In genomic region chr11:11656388-11656787, GRCm38 (mm10) we compare ENCODE assay signal across 22 mouse cellular contexts. TPM values are rescaled to one million over a fixed set of nuclear protein-coding genes. Genes with fewer than 3 reads are reported as not detected.
DNase-seq lines count a peak whose midpoint lies in the region; ATAC-seq lines count a peak whose summit lies in the region.
"Had no signal": no experiment of that assay in that cellular context is flagged by ENCODE, and none has a peak within 500 bp of the region (broad histone marks: within the 10 kb centered on the region; RNA-seq: fewer than 3 reads in every experiment).

No protein-coding gene starts in this region.

- H3K4me3 ChIP-seq in midbrain, embryonic 16.5 days (ENCODE audit: low read depth, low read length) = no peak overlapping the region
- H3K4me3 ChIP-seq: embryonic facial prominence, embryonic 13.5 days; heart, embryonic 13.5 days; limb, embryonic 13.5 days; midbrain, embryonic 10.5 days had no signal

- peak; percentile 51 for DNase-seq in thymus, postnatal 14 days
- no peak for DNase-seq in thymus, postnatal 0 days (ENCODE audit: low spot score)
- DNase-seq in MEL-GATA-1-ER (ENCODE audit: extremely low read depth, low read depth) = peak; percentile 11
- no peak for DNase-seq in heart, adult 9 months (ENCODE audit: low spot score in 2 of 2)
- DNase-seq in gastrocnemius, postnatal 4 days (ENCODE audit: low spot score in 2 of 2) = no peak
- DNase-seq: adrenal gland, adult 2 months; cerebellum, adult 2 months; gastrocnemius, postnatal 25 days; heart, postnatal 4 days; kidney, adult 9 months; right cerebral cortex, adult 18-20 months had no signal

- no peaks in the 10 kb centered on the region for H3K4me1 ChIP-seq in midbrain, embryonic 16.5 days (ENCODE audit: control insufficient read depth, insufficient read depth, low read length)
- H3K4me1 ChIP-seq: embryonic facial prominence, embryonic 13.5 days; heart, embryonic 13.5 days; midbrain, embryonic 10.5 days had no signal

- WGBS in midbrain, embryonic 16.5 days = 83% methylated on average over 3 of the region's 3 CpGs

- 0 out of 2 replicates have a peak, but pooled peaks have one; percentile 9 for ATAC-seq in megakaryocyte progenitor cell, adult 5-6 weeks (replicated peaks; ENCODE audit: poor library complexity)
- no peak for ATAC-seq in midbrain, embryonic 16.5 days
- ATAC-seq: hindbrain, postnatal 0 days had no signal

- no peak overlapping the region for H3K4me2 ChIP-seq in midbrain, embryonic 16.5 days (ENCODE audit: low read length)
- H3K4me2 ChIP-seq: embryonic facial prominence, embryonic 13.5 days; heart, embryonic 13.5 days; limb, embryonic 13.5 days had no signal

- no peaks in the 10 kb centered on the region for H3K36me3 ChIP-seq in midbrain, embryonic 16.5 days (ENCODE audit: control insufficient read depth, insufficient read depth, low read length)
- H3K36me3 ChIP-seq: embryonic facial prominence, embryonic 13.5 days; heart, embryonic 13.5 days; limb, embryonic 13.5 days; midbrain, embryonic 10.5 days had no signal

- no peak overlapping the region for H3K27ac ChIP-seq in midbrain, embryonic 16.5 days (ENCODE audit: low read length)
- H3K27ac ChIP-seq: embryonic facial prominence, embryonic 13.5 days; heart, embryonic 13.5 days; hindbrain, postnatal 0 days; limb, embryonic 13.5 days; midbrain, embryonic 10.5 days had no signal

- no peaks in the 10 kb centered on the region for H3K27me3 ChIP-seq in midbrain, embryonic 16.5 days (ENCODE audit: control insufficient read depth, insufficient read depth, low read depth, low read length)
- H3K27me3 ChIP-seq: embryonic facial prominence, embryonic 13.5 days; heart, embryonic 13.5 days; limb, embryonic 13.5 days had no signal

- no peaks in the 10 kb centered on the region for H3K9me3 ChIP-seq in midbrain, embryonic 16.5 days (replicated peaks; ENCODE audit: control insufficient read depth, low read length, poor library complexity, severe bottlenecking)
- H3K9me3 ChIP-seq: embryonic facial prominence, embryonic 13.5 days; heart, embryonic 13.5 days; limb, embryonic 13.5 days; midbrain, embryonic 10.5 days had no signal

- H3K9ac ChIP-seq in midbrain, embryonic 16.5 days (ENCODE audit: low read depth, low read length) = no peak overlapping the region
- H3K9ac ChIP-seq: embryonic facial prominence, embryonic 13.5 days; heart, embryonic 13.5 days; limb, embryonic 13.5 days had no signal

RNA-seq across cellular contexts. Expression of gene Ikzf1, which starts 28.4 kb away (rescaled TPM):
- polyA plus RNA-seq in thymus, postnatal 0 days (2015; fragmentation: Nextera tagmentation; extraction: Ambion mirVana) = 91.7 and 100 TPM in 2 replicates
- total RNA-seq in megakaryocyte progenitor cell, adult 5-6 weeks (2015) = 155 and 160 TPM in 2 replicates
- 58.3 and 84.0 TPM in 2 replicates for total RNA-seq in megakaryocyte progenitor cell, adult 5-6 weeks (2017)
- 1 to 10 TPM; 3.8 to 4.2 TPM for total RNA-seq in gastrocnemius, postnatal 4 days (2021)
- polyA plus RNA-seq in midbrain, embryonic 16.5 days (2015; fragmentation: Nextera tagmentation; extraction: Ambion mirVana) = 1.3 and 1.4 TPM in 2 replicates

RNA-seq across cellular contexts. Expression of gene 4930512M02Rik, which starts 28.8 kb away (rescaled TPM):
- not detected in 2 replicates for polyA plus RNA-seq in thymus, postnatal 0 days (2015; fragmentation: Nextera tagmentation; extraction: Ambion mirVana)
- not detected in 2 replicates for total RNA-seq in megakaryocyte progenitor cell, adult 5-6 weeks (2015)
- total RNA-seq in megakaryocyte progenitor cell, adult 5-6 weeks (2017) = not detected in 2 replicates
- not detected for total RNA-seq in gastrocnemius, postnatal 4 days (2021)
- polyA plus RNA-seq in midbrain, embryonic 16.5 days (2015; fragmentation: Nextera tagmentation; extraction: Ambion mirVana) = not detected in 2 replicates
- total RNA-seq: adrenal gland, adult 2 months; gastrocnemius, postnatal 25 days; heart, postnatal 4 days; hindbrain, postnatal 0 days; layer of hippocampus, adult 18-20 months; left cerebral cortex, adult 8-10 months had no signal
- polyA plus RNA-seq: adrenal gland, adult 2 months; cerebellum, adult 2 months; cortical plate, adult 2 months; embryonic facial prominence, embryonic 13.5 days; heart, embryonic 13.5 days; hindbrain, postnatal 0 days; limb, embryonic 13.5 days; lung, embryonic 16.5 days; midbrain, embryonic 10.5 days had no signal

Comparison
In these comparisons a context has a peak if more than half of its experiments do, and no peak if none do; other contexts are left out.
1. DNase-seq: peak in thymus, postnatal 14 days (single experiment) and MEL-GATA-1-ER (single experiment); none in thymus, postnatal 0 days (single experiment), heart, adult 9 months (0 of 2) and gastrocnemius, postnatal 4 days (0 of 2).
2. RNA of gene Ikzf1, which starts 28.4 kb away (total RNA-seq): 58.3 to 160 TPM in megakaryocyte progenitor cell, adult 5-6 weeks; 3.8 to 4.2 TPM in gastrocnemius, postnatal 4 days; every median in the first group is over 10 times any median in the second.